Mouse (Mus musculus) kidney, postnatal 14 days (tissue): ENCODE measurements around the gene Cldn19.
"Not testable (repeated sequence)": the region's sequence is repeated elsewhere in the genome, so short reads cannot be mapped to it uniquely, and the experiment has no call there.

Experiments used
- DNase-seq: peaks from one replicate; pipeline ENCODE4 v3.0.0; 2022; ENCODE audit warnings: mixed read lengths

Gene Cldn19

GRCm38 (mm10) chr4:119254012-119254618 is 1.1 kb upstream of the Cldn19 start:
- peak; percentile 81 for DNase-seq

DNA sequence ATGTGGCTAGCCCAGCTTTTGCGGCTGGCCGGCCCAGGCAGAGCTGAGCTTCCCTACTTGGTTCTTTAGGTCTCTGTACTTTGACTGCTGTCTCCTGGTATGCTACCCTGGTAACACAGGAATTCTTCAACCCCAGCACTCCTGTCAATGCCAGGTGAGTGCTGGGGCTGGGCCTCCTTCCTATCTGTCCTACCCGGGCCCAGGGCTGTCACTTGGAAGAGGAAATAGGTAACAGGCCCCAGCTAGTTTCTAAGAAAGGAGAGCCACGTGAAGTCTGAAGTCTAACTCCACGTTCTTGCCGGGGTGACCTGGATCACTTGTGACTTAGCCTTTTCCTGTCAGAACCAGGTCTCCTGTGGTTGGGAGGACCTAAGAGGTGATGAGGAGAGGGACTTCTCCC is 1.9 kb downstream of the Cldn19 start:
- no peak for DNase-seq

DNA sequence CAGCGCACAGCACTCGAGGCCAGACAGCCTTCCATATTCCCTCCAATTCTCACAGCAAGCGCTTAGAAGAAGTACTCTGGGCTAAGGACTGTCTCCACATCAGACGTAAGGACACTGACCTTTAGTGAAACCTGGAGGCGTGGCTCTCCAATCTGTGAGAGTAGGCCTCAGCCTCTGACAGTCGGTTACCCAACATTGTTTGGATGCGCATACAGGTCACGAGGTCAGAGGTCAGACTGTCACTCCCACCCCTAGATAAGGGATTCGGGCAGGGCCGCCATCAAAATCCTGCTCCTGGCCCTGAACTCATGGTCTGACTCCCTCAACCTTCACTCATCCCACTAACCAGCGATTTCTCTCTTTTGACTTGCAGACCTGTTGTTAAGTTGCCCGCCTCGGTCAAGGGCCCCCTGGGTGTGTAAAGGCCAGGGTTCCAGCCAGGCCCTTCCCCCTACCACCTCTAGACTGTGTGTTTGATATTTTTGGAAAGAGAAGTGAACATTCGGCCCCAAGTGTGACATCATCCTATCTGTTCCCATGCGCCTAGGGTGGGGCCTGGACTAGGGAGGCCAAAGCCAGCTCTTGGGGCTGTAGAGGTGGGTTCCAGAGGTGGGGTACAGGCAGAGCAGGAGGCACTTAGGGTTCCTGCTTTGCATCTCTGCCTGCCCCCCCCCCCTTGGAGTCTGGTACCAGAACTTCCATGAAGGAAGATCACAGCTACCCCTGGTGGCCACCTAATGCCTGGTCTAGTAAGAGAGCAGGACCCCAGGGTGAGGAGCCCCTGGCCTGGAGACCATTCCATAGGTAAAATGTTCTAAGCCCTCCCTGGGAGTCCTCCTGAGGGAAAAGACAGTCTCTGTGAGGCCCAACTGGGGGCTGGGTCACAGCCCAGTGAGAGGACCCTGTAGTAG is 4.4 kb downstream of the Cldn19 start:
- DNase-seq = no peak

DNA sequence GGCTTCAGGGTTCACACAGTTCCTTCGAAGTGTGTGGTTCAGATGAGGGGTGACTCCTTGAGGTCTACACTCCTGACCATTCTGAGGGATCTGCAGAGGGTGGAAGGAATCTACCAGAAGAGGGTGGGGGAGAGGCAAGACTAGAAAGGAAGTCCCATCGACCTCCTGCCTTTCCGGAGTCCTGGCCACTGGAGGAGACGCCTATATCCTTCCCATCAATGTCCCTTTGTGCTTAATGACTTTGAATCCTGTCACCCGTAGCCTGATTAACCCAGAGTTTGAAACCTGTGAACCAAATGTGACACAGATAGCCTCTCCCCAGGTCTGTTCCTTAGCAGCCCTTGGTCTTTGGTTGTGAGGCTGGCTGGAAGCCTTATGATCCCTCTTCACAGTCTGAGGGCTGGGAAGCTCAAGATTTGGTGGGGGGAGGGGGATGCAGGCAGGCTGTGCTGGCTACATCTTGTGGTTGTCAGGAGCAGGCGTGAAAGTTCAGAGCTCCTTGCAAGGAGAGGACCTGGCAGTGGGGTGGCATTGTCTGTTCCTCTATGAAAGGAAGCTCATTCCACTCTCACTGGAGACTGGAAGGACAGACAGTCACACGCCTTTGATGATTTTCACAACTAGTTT is 6.0 kb downstream of the Cldn19 start:
- DNase-seq = no peak

DNA sequence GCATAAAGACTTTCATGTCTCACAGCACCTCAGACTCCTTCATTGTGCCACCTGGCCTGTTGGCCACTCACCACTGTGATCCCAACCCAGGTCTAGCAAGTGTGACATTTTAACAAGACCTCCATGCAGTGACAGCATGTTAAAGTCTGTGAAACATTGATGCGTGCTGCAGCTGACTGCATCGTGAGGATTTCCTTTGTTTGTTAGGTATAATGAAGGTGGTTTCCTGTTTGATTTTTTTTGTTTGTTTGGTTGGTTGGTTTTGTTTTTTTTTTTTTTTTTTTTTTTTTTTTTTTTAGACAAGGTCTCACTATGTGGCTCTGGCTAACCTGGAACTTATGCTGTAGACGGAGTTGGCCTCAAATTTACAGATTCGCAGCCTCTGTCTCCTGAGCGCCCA is 7.3 kb downstream of the Cldn19 start:
- no peak for DNase-seq

GRCm38 (mm10) chr4:119263459-119263858 is 8.2 kb downstream of the Cldn19 start:
- DNase-seq = no peak

- DNase-seq = no peak
These were observed 11.4 kb downstream of the Cldn19 start for GRCm38 (mm10) chr4:119266606-119267005.

GRCm38 (mm10) chr4:119274627-119275026 is 19.4 kb downstream of the Cldn19 start:
- no peak for DNase-seq

GRCm38 (mm10) chr4:119275226-119275625 is 20.0 kb downstream of the Cldn19 start:
- DNase-seq = no peak

- DNase-seq = no peak
These were observed 20.5 kb downstream of the Cldn19 start for GRCm38 (mm10) chr4:119275726-119276125.

DNA sequence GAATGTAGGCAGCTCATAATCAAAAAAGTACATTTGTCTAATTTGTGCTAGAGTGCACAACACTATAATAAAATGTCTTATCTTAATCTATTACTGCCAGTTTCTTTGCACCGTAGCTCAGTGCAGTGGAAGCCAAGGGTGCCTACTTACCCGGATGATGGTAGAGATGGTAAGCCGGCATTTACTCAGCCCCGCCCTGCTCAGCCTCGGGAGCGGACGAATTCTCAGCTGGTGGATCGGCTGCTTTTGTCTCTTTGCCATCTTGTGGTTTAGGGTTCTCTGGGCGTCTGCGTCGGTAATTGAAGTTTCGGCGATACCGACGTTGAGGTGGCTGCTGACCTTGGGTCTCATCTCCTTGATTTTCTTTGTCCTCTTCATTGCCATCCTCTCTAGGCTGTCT is 23.6 kb downstream of the Cldn19 start:
- not testable (repeated sequence) for DNase-seq

DNA sequence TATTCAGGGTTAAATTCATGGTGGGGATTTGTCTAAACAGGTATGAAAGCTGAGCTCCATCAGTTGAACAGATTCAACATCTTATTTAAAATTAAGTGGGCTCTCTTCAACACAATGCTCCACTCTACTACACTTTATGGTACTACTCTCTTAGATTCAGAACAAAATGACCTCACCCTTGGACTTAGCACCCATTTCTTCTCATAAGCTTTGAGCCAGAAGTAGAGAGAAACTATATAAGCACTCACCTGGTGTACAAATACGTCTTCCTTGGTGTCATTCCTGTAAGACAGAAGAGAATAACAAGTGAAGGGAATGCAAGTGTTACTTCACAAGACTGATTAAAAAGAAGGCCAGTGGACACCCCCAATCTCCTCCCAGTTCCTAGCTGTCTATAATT is 29.6 kb downstream of the Cldn19 start:
- DNase-seq = no peak

GRCm38 (mm10) chr4:119285336-119285735 is 30.1 kb downstream of the Cldn19 start:
- DNase-seq = no peak

GRCm38 (mm10) chr4:119291921-119292320 is 36.7 kb downstream of the Cldn19 start:
- no peak for DNase-seq

- DNase-seq = peak; percentile 68
These were observed 37.8 kb downstream of the Cldn19 start for GRCm38 (mm10) chr4:119292771-119293573.

DNA sequence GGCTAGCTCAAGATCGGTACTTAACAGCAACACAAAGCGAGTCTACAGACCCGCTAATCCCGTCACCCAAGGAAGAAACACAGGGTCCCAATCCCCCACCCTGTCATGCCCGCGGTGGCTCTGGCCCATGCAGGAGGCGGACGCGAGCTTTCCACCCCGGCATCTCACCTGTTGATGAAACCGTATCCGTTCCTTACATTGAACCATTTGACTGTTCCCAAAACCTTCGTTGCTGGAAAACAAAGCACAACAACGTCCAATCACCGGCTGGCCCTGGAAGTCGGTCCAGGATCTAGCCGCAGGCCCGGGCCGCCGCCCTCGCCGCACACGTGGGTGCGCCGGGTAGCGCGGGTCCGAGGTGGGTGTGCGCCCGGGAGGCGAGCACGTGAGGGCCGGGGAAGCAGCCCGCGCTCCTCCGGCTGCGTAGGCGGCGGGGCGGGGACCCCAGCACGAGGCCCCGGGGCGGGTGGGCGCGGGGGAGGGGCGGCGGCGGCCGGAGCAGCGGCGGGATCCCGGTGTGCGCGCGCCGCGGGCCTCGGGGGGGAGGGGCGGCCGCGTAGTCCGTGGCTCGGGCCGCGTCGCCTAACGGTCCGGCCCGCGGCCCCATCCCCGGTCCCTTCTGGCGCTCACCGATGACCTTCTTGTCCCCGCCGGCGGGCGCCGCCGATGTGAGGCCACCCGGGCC is 38.5 kb downstream of the Cldn19 start:
- DNase-seq = peak; percentile 43

- DNase-seq = peak; percentile 99
These were observed 39.4 kb downstream of the Cldn19 start, which contains the start of gene Ybx1 for GRCm38 (mm10) chr4:119294415-119295133. Gene Ybx1, minus strand, starts transcription at chr4:119294604.

GRCm38 (mm10) chr4:119295134-119295453 is 39.9 kb downstream of the Cldn19 start:
- DNase-seq = no peak

- no peak for DNase-seq
These were observed 42.1 kb downstream of the Cldn19 start for GRCm38 (mm10) chr4:119297361-119297760.

DNA sequence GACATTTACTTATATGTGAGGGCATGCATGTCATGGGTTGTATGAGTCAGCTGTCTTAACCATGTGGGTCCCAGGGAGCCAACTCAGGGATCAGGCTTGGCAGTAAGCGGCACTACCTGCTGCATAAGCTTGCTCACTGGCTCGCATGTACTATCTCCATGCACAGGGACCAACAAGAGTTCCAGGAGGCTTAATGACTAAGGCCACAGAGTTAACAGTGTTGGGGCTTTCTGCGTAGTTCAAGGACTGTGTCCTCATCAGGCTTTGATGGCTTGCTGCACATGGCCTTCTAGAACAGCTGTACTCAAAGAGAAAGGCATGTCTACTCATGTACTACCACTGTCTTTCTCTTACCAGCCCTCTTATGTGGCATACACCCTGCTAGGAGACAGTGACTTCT is 45.5 kb downstream of the Cldn19 start:
- DNase-seq = no peak

DNA sequence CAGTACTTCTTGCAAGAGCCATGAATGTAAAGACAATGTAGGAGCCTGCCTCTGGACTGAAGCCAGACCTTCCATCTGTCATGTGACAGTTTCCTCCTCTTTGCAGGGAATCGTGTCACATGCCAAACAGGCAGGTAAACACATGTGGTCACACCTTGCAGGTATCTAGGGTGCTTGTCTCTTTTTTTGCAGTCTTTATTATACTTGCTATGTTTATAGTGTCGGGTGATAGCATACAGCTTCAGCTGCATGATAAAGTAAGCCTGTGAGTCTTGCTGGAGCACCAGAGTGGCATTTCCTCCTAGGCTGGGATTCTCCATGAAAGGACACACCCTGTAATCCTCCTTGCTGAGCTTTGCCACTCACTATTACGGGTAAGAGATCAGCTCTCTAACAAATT is 46.6 kb downstream of the Cldn19 start:
- no peak for DNase-seq

DNA sequence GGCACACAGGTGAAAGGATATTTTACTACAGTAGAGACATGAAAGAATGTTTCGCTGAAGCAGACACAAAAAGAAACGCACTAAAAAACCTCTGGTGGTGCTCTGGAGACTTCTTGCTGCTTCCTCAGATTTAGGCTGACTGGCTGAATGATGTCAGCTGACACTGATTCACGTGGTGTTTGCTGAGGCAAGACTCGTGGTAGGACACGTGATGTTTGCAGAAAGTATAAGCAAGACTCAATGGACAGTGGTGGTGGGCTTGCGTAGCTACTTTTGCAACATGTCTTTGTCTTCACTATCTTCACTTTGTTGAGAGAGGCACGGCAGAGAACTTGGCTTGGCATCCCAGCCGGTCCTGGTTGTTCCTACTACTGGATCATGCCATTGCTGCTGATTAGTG is 48.1 kb downstream of the Cldn19 start:
- no peak for DNase-seq
